Mouse (Mus musculus): Measurements from ENCODE around the gene Etnk2.

DNA sequence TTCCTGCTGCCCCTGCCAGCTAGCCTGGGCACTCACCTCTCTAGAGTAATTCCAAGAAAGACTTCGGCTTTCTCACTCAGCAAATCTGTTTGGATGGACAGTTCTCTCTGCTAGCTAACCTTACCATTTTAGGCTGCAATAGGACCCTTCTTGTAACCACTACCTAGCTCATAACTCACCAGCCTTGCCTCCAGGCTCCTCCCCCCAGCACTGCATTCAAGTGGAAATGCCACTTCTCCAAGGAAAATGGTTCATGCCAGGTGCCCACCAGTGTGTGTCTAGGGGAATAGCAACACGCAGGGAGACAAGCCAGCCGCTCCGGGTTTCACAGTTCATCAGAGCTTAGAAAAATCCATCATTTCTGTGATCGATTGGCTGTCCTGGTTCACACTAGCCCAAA is 14.2 kb downstream of the Etnk2 start:
- TF ChIP-seq CTCF (conservative IDR thresholded peaks at IDR 0.05; ENCODE audit: insufficient read depth, insufficient read length, low read depth, low read length), result no peak
- TF ChIP-seq POLR2A (IDR thresholded peaks at IDR 0.05; ENCODE audit: low read depth, low read length), result no peak

Measured in kidney, adult 2 months (tissue).